Mouse (Mus musculus) embryo, embryonic 10 days (tissue): ENCODE measurements at regions not wholly inside any gene's neighbourhood (a gene's known extent, or its start where the extent isn't known, plus 50 kb on each side); places are given as distances from the start of the nearest gene placed in this dataset.
A peak's percentile ranks its signal among the peaks of the same experiment; 100 is the strongest.

Experiments
- DNase-seq: peaks from one replicate; pipeline ENCODE4 v3.0.0-alpha.2; 2015; ENCODE audit warnings: low spot score

GRCm38 (mm10) chr1:119189461-119190066, 136.1 kb upstream of the Gli2 start:
- DNase-seq = peak; percentile 46

GRCm38 (mm10) chr1:119187301-119187700, 133.9 kb upstream of the Gli2 start:
- no peak for DNase-seq

DNA sequence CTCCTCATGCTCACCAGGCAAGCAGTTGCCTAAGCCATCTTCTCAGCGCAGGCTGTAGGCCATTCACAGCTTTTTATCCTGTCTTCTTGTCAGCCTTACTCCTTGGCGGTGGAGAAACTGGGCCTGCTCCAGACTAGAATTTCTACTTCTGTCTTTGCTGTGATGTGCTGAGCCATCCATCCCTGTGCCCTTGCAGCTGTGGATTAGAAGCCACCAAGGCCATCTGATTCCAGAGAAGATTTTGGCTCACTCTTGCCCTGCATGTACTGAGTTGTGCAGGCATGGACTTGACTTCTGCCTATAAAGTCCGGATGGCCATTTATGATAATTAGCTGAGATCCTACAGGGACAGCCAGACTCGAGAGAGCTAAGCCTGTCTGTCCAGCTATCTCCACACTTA, 133.4 kb upstream of the Gli2 start:
- no peak for DNase-seq

DNA sequence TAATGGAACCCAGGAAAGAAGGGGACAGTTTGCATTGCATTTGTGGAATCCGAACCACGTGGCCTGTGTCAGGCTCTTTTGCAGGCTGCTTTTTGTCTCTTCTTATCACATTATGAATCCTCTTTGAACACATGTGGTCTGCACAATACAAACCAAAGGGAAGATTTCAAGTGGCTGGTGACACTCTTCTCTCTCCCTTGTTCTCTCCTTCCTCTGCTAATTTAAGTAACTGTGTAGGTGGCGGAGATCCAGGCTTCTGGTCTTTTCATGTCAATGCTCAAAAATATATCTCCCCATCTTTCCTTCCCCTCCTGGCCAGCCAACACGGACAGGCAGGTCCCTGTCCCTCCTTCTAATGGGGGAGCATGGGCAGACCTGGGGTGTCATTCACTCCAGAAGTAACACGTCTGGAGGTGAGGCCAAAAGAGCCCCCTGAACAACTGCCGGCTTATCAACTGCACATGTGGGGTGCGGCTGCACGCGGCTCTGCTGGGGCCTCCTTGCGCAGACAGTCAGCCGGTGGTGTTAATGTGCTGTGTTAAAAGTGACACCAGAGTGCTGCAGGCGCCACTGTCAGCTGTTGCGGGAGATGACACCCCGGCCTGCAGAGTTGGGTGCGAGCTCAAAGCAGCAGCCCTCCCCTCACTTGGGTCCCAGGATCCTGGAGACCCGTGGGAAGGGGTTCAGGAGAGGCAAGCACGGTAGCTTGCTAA, 130.3 kb upstream of the Gli2 start:
- DNase-seq = no peak

- DNase-seq = no peak
Measured at GRCm38 (mm10) chr1:119173030-119173756, 119.8 kb upstream of the Gli2 start.

DNA sequence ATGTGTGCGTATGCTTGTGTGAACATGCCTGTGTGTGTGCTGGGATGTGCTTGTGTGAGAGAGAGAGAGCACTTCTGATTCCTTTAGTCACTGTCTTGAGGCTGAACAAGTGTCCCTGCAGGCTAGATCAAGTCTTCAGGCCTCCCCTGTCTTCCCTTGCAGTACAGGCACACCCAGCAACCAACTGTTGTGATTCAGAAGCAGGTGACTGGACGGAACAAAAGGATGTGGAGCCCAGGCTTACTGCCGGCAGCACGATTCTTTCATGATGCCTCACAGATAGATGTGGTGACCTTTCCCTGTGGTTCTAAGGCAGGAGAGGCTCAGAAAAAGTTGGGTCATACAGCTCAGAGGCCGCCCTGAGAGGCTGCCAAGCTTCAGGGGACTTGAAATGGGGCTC, 114.0 kb upstream of the Gli2 start:
- DNase-seq = no peak

GRCm38 (mm10) chr1:119166286-119166685, 112.9 kb upstream of the Gli2 start:
- DNase-seq = no peak

GRCm38 (mm10) chr1:119164811-119165210, 111.4 kb upstream of the Gli2 start:
- no peak for DNase-seq

DNA sequence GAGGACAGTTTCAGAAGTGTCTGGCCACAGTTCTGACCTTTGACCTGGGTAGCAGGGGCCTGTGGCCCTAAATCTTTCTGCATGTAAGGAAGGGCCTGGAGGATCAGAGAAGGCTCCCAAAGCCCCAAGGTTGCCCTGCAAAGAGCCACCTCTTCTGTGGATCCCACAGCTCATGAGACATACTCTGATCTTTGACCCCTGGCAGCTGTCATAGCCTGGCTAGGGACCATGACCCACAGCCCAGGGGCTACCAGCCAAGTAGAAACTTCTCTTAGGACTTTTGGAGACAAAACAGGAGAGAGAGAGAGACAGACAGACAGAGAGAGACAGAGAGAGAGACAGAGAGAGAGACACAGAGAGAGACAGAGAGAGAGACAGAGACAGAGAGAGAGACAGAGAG, 110.4 kb upstream of the Gli2 start:
- DNase-seq = no peak

DNA sequence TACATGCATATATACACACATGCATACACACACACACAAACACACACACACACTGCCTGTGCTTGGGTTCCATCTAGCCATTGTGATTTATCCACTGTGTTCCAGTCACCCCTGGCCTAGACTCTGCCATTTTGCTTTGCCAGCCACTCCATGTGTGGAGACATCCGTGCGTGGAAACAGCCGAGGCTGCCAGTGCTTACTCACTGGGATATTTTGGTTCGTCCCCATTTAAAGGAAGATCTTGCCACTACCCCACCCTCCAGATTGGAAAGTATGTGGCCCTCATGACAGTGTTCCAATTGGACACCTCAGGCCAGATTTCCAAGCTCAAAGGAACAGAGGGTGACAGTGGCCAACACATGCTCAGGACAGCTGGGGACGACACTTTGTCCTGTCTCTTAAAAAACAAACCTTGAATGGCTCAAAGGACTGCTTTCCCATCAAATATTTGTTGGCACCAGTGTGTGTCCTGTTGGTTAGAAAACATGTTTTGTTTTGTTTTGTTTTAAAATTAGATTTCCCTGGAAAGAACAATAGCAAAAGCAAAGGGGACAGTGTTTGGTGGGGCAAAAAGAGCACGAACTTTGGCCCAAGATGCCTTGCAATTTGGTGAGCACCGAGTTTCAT, 109.8 kb upstream of the Gli2 start:
- no peak for DNase-seq

- no peak for DNase-seq
Measured at GRCm38 (mm10) chr1:119161751-119162150, 108.3 kb upstream of the Gli2 start.

GRCm38 (mm10) chr1:119160354-119160753, 106.9 kb upstream of the Gli2 start:
- DNase-seq = peak; percentile 10

DNA sequence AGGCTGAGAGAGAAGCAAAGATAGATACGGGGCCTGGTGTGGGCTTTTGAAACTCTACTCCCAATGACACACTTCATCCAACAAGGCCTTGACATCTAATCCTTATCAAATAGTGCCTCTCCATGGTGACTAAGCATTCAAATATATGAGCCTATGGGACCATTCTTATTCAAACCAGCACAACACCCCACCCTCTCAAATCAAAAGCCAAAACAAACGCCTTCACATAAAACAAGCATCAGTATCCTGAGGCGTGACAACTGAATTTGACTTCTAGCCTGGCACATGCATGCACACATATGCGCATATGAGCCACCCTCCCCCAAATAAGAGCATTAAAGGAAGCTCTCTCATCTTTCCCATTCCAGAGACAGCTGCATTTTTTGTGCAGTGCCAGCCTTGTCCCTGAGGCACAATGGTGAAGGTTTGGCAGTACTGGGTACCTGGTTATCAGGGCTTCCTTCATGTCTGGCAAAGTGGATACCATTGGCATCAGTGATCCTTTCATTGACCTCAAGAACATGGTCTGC, 103.8 kb upstream of the Gli2 start:
- DNase-seq = no peak

- no peak for DNase-seq
Measured at GRCm38 (mm10) chr1:119153619-119154018, 100.2 kb upstream of the Gli2 start.

- no peak for DNase-seq
Measured at GRCm38 (mm10) chr1:119152776-119153175, 99.4 kb upstream of the Gli2 start.

DNA sequence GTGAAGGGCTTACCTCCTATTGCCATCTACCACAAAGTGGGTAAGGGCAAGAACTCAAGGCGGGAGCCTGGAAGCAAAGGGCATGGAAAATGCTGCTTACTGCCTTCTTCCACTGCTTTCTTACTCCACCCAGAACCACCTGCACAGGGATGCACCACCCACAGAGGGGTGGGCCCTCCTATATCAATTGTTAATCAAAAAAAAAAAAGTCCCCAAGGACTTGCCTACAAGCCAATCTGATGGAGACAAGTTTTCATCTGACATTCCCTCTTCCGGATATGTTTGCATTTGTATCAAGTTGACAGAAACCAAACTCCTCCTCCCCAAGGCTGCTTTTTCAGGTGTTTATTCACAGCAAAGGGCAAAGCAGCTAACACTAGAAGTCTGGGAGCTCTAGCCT, 94.1 kb upstream of the Gli2 start:
- no peak for DNase-seq

- DNase-seq = peak; percentile 27
Measured at GRCm38 (mm10) chr1:119143808-119144207, 90.4 kb upstream of the Gli2 start.

DNA sequence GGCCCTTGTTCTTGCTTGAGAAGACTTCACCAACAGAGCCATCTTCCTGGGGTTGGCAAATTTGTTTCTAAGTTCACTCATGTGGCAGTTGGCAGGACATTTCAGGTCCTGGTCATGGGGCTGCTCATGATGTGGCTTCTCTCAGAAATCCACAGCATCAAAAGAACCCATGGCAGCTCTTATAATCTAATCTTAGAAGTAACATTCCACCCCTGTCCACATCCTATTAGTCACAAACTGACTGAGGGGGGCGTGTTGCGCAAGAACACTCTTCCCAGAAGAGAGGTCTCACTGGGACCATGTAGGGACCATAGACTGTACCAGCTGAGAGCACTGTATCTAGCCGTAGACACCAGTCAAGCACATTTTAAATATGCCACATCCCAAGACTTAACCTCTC, 75.6 kb upstream of the Gli2 start:
- no peak for DNase-seq

- DNase-seq = peak; percentile 31
Measured at GRCm38 (mm10) chr1:119125561-119125960, 72.1 kb upstream of the Gli2 start.

GRCm38 (mm10) chr1:119124798-119125197, 71.4 kb upstream of the Gli2 start:
- DNase-seq = no peak

GRCm38 (mm10) chr1:119124063-119124462, 70.6 kb upstream of the Gli2 start:
- no peak for DNase-seq

DNA sequence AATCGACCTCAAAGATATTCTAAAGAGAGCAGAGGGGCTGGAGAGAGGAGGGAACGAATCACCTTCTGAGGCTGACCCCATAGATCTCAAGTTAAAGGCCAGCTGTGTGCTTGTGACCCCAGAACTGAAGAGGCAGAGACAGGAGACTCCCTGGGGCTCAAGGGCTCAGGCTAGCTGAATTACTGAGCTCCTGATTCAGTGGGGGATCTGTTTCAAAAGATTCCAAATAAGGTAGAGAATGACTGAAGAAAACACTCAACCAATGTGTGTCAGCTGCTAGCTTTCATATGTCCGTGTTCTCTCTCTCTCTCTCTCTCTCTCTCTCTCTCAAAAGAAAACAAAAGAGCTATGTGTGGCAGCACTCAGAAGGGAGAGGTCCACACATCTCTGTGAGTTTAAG, 70.0 kb upstream of the Gli2 start:
- no peak for DNase-seq

DNA sequence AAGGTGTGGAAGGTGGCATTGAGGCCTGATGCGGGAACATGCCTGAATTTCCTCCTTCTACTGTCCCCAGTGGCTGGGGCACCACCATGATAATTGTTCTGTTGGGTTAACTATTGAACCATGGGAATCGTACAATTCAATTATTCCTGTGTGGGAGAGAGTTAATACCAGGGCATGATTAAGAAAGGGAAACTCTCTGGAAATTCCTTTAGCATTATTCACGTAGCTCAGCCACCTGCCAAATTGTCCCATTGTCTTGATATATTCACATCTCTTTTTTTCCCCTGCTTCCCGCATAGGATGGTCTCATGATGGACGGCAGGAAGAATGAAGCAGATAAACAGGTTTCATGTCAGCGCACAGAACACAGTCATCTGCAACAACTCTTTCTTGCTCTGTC, 69.6 kb upstream of the Gli2 start:
- DNase-seq = no peak
